Mouse (Mus musculus) 3134 (cell line): ENCODE results near the gene Morn1.

Experiments
- DNase-seq: peaks from one replicate; pipeline ENCODE4 v3.0.0-alpha.2; 2011; ENCODE audit warnings: low spot score; ENCODE audit not compliant: insufficient read length; ENCODE audit errors: extremely low read depth

Gene Morn1

GRCm38 (mm10) chr4:155086108-155087024, at the start of gene Morn1, which contains the start of gene Rer1:
Gene Morn1 (plus strand): TSS chr4:155086577.
Gene Rer1 (minus strand): TSS chr4:155086382.
- peak; percentile 96 for DNase-seq

GRCm38 (mm10) chr4:155040197-155040596, 46.2 kb upstream of the Morn1 start:
- DNase-seq: no peak

GRCm38 (mm10) chr4:155040696-155041095, 45.7 kb upstream of the Morn1 start:
- DNase-seq: no peak

GRCm38 (mm10) chr4:155042606-155043288, 43.6 kb upstream of the Morn1 start:
- no peak for DNase-seq

- no peak for DNase-seq
Observed at GRCm38 (mm10) chr4:155043289-155043625, 43.1 kb upstream of the Morn1 start.

GRCm38 (mm10) chr4:155046636-155047035, 39.7 kb upstream of the Morn1 start:
- no peak for DNase-seq

- no peak for DNase-seq
Observed at GRCm38 (mm10) chr4:155050116-155050515, 36.3 kb upstream of the Morn1 start.

GRCm38 (mm10) chr4:155056724-155057123, 29.7 kb upstream of the Morn1 start, which contains the start of gene Plch2:
Gene Plch2 (minus strand): TSS chr4:155056784.
- no peak for DNase-seq

- DNase-seq: no peak
Observed at GRCm38 (mm10) chr4:155058325-155058724, 28.1 kb upstream of the Morn1 start.

- DNase-seq: no peak
Observed at GRCm38 (mm10) chr4:155063895-155064294, 22.5 kb upstream of the Morn1 start.

GRCm38 (mm10) chr4:155064474-155064873, 21.9 kb upstream of the Morn1 start:
- no peak for DNase-seq

GRCm38 (mm10) chr4:155065970-155066833, 20.2 kb upstream of the Morn1 start:
- DNase-seq: peak; percentile 42

GRCm38 (mm10) chr4:155066834-155067522, 19.4 kb upstream of the Morn1 start, which contains the start of gene Pex10:
Gene Pex10 (plus strand): TSS chr4:155067016.
- peak; percentile 94 for DNase-seq

- DNase-seq: no peak
Observed at GRCm38 (mm10) chr4:155068357-155068972, 17.9 kb upstream of the Morn1 start.

- no peak for DNase-seq
Observed at GRCm38 (mm10) chr4:155069191-155069590, 17.2 kb upstream of the Morn1 start.

- no peak for DNase-seq
Observed at GRCm38 (mm10) chr4:155070199-155070598, 16.2 kb upstream of the Morn1 start.

GRCm38 (mm10) chr4:155070921-155071320, 15.5 kb upstream of the Morn1 start:
- DNase-seq: no peak

- no peak for DNase-seq
Observed at GRCm38 (mm10) chr4:155074418-155074817, 12.0 kb upstream of the Morn1 start.

- DNase-seq: no peak
Observed at GRCm38 (mm10) chr4:155075137-155075536, 11.2 kb upstream of the Morn1 start.

GRCm38 (mm10) chr4:155075813-155076212, 10.6 kb upstream of the Morn1 start:
- no peak for DNase-seq
